Mouse (Mus musculus) testis, adult 2 months (tissue): ENCODE results near the gene Rbm39. TPM values are rescaled to one million over a fixed set of nuclear protein-coding genes. Genes with fewer than 3 reads are reported as not detected.

ENCODE experiments used
- H3K27ac ChIP-seq: fragments of 200-500 bp; 2 replicates; pipeline ENCODE4 v1.5.1; 2012; ENCODE audit warnings: low read depth, low read length; ENCODE audit not compliant: control insufficient read depth, insufficient read depth
- H3K27me3 ChIP-seq: fragments of 200-500 bp; 2 replicates; pipeline ENCODE4 v1.6.1; 2012; ENCODE audit warnings: mild to moderate bottlenecking, low read length, moderate library complexity; ENCODE audit not compliant: control insufficient read depth, insufficient read depth
- H3K36me3 ChIP-seq: fragments of 200-500 bp; 2 replicates; pipeline ENCODE4 v1.6.1; 2012; ENCODE audit warnings: mild to moderate bottlenecking, low read length; ENCODE audit not compliant: control insufficient read depth, insufficient read depth
- H3K4me1 ChIP-seq: fragments of 200-500 bp; 2 replicates; pipeline ENCODE4 v1.6.1; 2012; ENCODE audit warnings: low read length; ENCODE audit not compliant: control insufficient read depth, insufficient read depth
- H3K4me3 ChIP-seq: fragments of 200-500 bp; 2 replicates; pipeline ENCODE4 v1.5.1; 2012; ENCODE audit warnings: low read depth, mild to moderate bottlenecking, low read length, moderate library complexity, mixed read lengths; ENCODE audit not compliant: control insufficient read depth
- CTCF ChIP-seq: fragments of 200-500 bp; IDR thresholded peaks from 2 replicates; pipeline ENCODE4 v1.5.1; 2012; ENCODE audit warnings: low read depth, mild to moderate bottlenecking, inconsistent platforms, low read length, moderate library complexity; ENCODE audit not compliant: control insufficient read depth, insufficient read depth, insufficient replicate concordance
- POLR2A ChIP-seq: fragments of 200-500 bp; IDR thresholded peaks from 2 replicates; pipeline ENCODE4 v1.6.1; 2012; ENCODE audit warnings: low read depth, mild to moderate bottlenecking, inconsistent platforms, low read length, moderate library complexity; ENCODE audit not compliant: control insufficient read depth
- polyA plus RNA-seq: library from polyadenylated mRNA; depleted of rRNA; stranded (reverse); fragments of >200 nt; gene quantifications from 2 replicates; pipeline ENCODE4 v1.2.3, GENCODE M21; 2012

Gene Rbm39
- polyA plus RNA-seq, 1 experiment = 27.9 TPM

GRCm38 (mm10) chr2:156151538-156151937 is 28.5 kb downstream of the Rbm39 start:
- H3K4me3 ChIP-seq = no peak overlapping the region
- no peaks in the 10 kb centered on the region for H3K4me1 ChIP-seq
- H3K27ac ChIP-seq = no peak overlapping the region
- peaks cover 2% of the 10 kb centered on the region; the same call in 1 of the 2 replicates for H3K36me3 ChIP-seq
- H3K27me3 ChIP-seq = no peaks in the 10 kb centered on the region
- TF ChIP-seq POLR2A = no peak
- TF ChIP-seq CTCF = no peak

- H3K27ac ChIP-seq = no peak overlapping the region
- H3K4me1 ChIP-seq = peaks cover 2% of the 10 kb centered on the region; the same call in 1 of the 2 replicates
- no peak for TF ChIP-seq POLR2A
- no peak for TF ChIP-seq CTCF
- H3K27me3 ChIP-seq = no peaks in the 10 kb centered on the region
- H3K36me3 ChIP-seq = peaks cover 2% of the 10 kb centered on the region; the same call in 1 of the 2 replicates
- H3K4me3 ChIP-seq = no peak overlapping the region
These were observed 32.6 kb downstream of the Rbm39 start for GRCm38 (mm10) chr2:156147316-156147915.

- peaks cover 2% of the 10 kb centered on the region; the same call in 1 of the 2 replicates for H3K36me3 ChIP-seq
- no peak for TF ChIP-seq CTCF
- no peak for TF ChIP-seq POLR2A
- H3K27me3 ChIP-seq = no peaks in the 10 kb centered on the region
- H3K4me1 ChIP-seq = peaks cover 2% of the 10 kb centered on the region; the same call in 1 of the 2 replicates
- no peak overlapping the region for H3K4me3 ChIP-seq
- no peak overlapping the region for H3K27ac ChIP-seq
These were observed 33.6 kb downstream of the Rbm39 start for GRCm38 (mm10) chr2:156146272-156146989.

GRCm38 (mm10) chr2:156145486-156146130 is 34.4 kb downstream of the Rbm39 start:
- TF ChIP-seq POLR2A (no peak), CTCF (no peak)
- Histone ChIP-seq H3K4me3 (no peak overlapping the region), H3K27ac (no peak overlapping the region), H3K4me1 (peaks cover 2% of the 10 kb centered on the region; the same call in 1 of the 2 replicates), H3K27me3 (no peaks in the 10 kb centered on the region), H3K36me3 (peaks cover 2% of the 10 kb centered on the region; the same call in 1 of the 2 replicates)

- no peaks in the 10 kb centered on the region; the same call in 1 of the 2 replicates for H3K36me3 ChIP-seq
- H3K27me3 ChIP-seq = no peaks in the 10 kb centered on the region
- peak within 1 kb of the TSS; percentile 82 for H3K27ac ChIP-seq
- H3K4me1 ChIP-seq = peaks cover 2% of the 10 kb centered on the region; the same call in 1 of the 2 replicates
- peak within 1 kb of the TSS; percentile 93 for H3K4me3 ChIP-seq
- TF ChIP-seq POLR2A = peak; percentile 92
- no peak for TF ChIP-seq CTCF
These were observed 35.9 kb downstream of the Rbm39 start, which contains the start of the genes Romo1 and Nfs1 for GRCm38 (mm10) chr2:156143953-156144724. Gene Romo1 (plus strand): TSS chr2:156144039. Gene Nfs1 (minus strand): TSS chr2:156144186.

GRCm38 (mm10) chr2:156143367-156143766 is 36.7 kb downstream of the Rbm39 start:
- Histone ChIP-seq H3K36me3 (no peaks in the 10 kb centered on the region; the same call in 1 of the 2 replicates), H3K4me3 (peak overlapping the region; percentile 93), H3K4me1 (peaks cover 2% of the 10 kb centered on the region; the same call in 1 of the 2 replicates), H3K27ac (peak overlapping the region; percentile 82; the same call in 1 of the 2 replicates), H3K27me3 (no peaks in the 10 kb centered on the region)
- TF ChIP-seq CTCF = no peak
- no peak for TF ChIP-seq POLR2A
